Mouse (Mus musculus): ENCODE data around the gene Srebf2.
A peak's percentile ranks its signal among the peaks of the same experiment; 100 is the strongest.

Srebf2 gene

GRCm38 (mm10) chr15:82181131-82181530 lies 34.1 kb downstream of the Srebf2 start:
- no peak for DNase-seq (ENCODE audit: low spot score in 2 of 2)

GRCm38 (mm10) chr15:82182311-82182710 lies 35.3 kb downstream of the Srebf2 start:
- no peak for DNase-seq (ENCODE audit: low spot score in 2 of 2)

GRCm38 (mm10) chr15:82183596-82183995 lies 36.6 kb downstream of the Srebf2 start:
- no peak for DNase-seq (ENCODE audit: low spot score in 2 of 2)

GRCm38 (mm10) chr15:82184183-82184582 lies 37.2 kb downstream of the Srebf2 start:
- DNase-seq (ENCODE audit: low spot score in 2 of 2), result peak; percentile 69 to 71

GRCm38 (mm10) chr15:82184656-82185055 lies 37.7 kb downstream of the Srebf2 start:
- DNase-seq (ENCODE audit: low spot score in 2 of 2), result no peak

- DNase-seq (ENCODE audit: low spot score in 2 of 2), result no peak
Observed at GRCm38 (mm10) chr15:82185062-82185783, 38.2 kb downstream of the Srebf2 start.

DNA sequence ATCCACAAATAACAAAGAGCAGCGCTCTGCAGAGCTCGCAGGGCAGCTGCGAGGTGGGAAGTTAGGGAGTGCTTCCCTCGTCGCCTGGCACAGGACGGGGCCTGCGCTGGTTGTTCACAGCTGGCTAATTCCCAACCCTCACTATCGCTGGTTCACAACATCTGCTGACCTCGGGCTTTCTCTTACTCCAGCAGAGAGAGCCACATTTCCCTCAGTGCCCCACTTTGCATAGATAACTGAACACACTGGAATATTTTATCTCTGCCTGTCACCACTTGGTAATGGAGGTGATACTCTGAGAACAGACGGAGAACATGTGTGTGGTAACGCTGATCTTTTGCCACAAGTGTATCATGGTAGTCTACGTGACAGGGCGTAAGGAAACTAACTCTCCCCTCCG lies 39.1 kb downstream of the Srebf2 start:
- DNase-seq (ENCODE audit: low spot score in 2 of 2), result peak; percentile 41 to 56

DNA sequence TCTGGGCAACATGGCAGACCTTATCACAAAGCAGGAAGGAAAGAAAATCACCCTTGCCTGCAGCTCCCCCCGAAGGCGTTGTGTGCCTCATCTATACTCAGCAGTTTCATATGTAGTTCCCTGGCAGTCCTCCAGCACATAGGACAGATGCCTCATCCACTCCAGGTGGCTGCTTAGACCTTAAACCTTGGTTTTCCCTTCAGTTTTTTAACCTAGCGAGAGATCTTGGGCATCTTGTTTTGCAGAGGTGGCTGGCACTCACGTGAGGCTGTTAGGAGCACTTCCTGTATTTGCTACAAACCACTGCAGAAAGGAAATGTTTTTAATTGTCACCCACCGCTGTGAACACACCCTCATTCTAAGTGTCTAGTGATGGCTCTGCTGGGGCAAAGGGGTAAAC lies 40.0 kb downstream of the Srebf2 start:
- peak; percentile 43 to 56 for DNase-seq (ENCODE audit: low spot score in 2 of 2)

- no peak for DNase-seq (ENCODE audit: low spot score in 2 of 2)
Observed at GRCm38 (mm10) chr15:82187401-82187800, 40.4 kb downstream of the Srebf2 start.

GRCm38 (mm10) chr15:82187924-82188323 lies 40.9 kb downstream of the Srebf2 start:
- no peak for DNase-seq (ENCODE audit: low spot score in 2 of 2)

DNA sequence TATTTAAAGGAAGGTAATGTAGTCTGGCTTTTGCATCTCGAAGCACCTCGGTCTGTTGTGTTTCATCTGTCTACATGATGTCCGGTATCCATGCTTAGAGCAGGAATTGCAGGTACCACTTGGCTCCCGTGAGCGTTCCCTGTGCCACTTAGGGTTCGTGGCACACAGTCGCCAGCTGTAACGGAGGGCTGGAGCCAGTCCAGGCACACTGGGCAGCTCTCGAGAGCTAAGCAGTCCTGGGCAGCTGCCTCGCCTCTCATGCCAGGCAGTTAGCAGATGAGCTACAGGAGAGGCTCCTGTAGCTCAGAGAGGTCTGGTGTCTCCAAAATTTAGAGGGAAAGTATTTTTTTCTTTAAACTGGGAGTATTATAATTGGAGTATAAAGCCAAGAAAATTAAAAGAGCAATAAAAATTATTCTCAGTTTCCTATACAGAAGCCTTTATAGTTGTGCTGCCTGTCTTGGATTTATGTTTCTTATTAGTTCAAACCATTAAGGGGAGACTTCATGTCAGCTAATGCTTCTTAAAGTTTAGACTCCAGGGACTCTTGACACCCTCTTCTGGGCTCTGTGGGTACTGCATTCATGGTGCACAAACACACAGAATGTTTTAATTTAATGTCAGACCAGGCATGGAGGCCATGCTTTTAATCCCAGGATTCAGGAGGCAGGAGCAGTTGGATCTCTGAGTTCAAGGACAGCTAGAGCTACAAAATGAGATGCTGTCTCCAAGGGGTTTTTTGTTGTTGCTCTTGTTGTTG lies 41.7 kb downstream of the Srebf2 start:
- peak; percentile 68 to 84 for DNase-seq (ENCODE audit: low spot score in 2 of 2)

GRCm38 (mm10) chr15:82192617-82193016 lies 45.6 kb downstream of the Srebf2 start:
- DNase-seq (ENCODE audit: low spot score in 2 of 2), result no peak

- DNase-seq (ENCODE audit: low spot score in 2 of 2), result no peak
Observed at GRCm38 (mm10) chr15:82196300-82196699, 49.3 kb downstream of the Srebf2 start.

GRCm38 (mm10) chr15:82197246-82197750 lies 50.3 kb downstream of the Srebf2 start:
- DNase-seq (ENCODE audit: low spot score in 2 of 2), result no peak

DNA sequence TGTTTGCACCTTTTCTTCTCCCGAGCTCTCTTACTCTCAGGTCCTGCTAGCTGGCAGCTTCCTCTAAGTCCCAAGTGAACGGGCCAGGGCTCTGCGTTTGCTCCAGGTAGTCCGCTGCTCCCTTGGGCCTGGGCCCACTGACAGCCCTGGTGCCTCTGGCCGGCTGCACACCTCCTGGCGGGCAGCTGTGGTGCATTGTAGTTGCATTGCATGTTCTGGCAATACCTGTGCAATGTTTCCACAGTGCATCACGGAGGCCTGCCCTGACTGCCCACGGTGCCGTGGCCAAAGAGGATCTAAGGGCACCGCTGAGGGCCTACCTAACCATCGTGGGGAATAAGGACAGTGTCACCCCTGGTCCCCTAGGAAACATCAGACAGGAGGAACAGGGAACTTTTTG lies 51.0 kb downstream of the Srebf2 start:
- DNase-seq (ENCODE audit: low spot score in 2 of 2), result no peak

DNA sequence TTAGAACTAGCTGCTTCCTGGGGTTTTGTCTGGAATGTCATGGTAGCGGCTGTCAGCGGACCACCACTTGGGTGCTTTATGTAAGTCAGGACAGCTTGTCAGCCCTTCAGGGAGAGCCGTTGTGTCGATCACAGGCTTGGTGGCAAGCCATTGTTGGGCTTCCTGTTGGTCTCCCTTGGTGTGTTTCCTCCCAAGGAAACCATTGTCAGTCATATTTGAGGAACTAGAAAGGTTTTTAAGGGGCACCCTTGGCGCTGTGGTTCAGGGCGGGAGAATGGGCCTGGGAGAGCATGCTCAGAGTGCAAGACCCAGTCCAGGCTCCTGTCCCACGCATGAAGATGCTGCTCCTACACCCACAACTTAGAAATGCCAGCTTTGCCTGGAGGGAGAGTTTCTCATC lies 51.4 kb downstream of the Srebf2 start:
- no peak for DNase-seq (ENCODE audit: low spot score in 2 of 2)

GRCm38 (mm10) chr15:82199546-82199945 lies 52.6 kb downstream of the Srebf2 start:
- DNase-seq (ENCODE audit: low spot score in 2 of 2), result no peak

DNA sequence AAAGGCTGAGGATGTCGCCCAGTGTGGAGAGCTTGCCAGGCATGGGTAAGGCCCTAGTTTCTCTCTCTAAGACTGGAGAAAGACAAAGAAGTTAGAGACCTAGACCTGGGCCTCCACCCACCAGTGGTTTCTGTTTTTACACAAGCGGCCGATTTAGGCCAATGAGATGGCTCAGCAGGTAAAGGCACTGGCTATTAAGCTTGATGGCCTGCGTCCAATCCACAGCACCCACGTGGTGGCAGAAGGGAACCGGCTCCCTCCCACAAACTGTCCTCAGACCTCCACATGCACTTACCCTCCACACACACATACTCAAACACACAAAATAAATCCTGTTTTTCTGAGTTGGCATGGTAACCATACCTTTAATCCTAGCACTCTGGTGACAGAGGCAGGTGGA lies 55.1 kb downstream of the Srebf2 start:
- DNase-seq (ENCODE audit: low spot score in 2 of 2), result no peak

GRCm38 (mm10) chr15:82203090-82203489 lies 56.1 kb downstream of the Srebf2 start:
- DNase-seq (ENCODE audit: low spot score in 2 of 2), result no peak

DNA sequence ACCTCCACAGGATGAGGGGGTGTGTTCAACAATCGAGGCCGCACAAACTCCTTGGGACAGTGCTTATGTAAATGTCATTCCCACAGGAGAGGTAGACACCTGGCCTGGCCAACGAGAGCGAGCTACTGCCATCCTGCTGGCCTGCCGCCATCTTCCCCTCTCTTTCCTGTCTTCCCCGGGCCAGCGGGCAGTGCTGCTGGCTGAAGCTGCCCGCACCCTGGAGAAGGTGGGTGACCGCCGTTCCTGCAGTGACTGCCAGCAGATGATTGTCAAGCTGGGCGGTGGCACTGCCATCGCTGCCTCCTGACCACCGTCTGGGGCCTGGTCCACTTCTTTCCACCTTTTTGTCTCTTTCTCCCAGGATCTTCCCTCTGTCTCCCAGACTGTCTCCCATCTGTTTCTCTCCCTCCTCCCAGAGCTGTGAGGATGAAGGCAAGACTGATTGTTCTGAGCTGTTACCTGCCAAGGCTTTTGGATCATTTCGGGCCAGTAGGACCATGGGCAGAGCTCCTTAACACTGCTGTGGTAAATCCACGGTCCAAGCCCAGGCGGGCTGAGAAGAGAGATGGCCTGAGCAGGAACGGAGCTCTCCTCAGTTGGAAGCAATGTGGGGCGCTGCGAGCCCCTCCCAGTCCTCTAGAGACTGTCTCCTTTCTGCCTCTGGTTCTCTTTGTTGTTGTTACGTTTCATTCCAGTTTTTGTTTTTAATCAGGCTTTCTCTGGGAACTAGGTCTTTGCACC lies 56.8 kb downstream of the Srebf2 start:
- no peak for DNase-seq (ENCODE audit: low spot score in 2 of 2)

GRCm38 (mm10) chr15:82204680-82205371 lies 57.8 kb downstream of the Srebf2 start:
- no peak for DNase-seq (ENCODE audit: low spot score in 2 of 2)

Data from spleen, postnatal 10 days (tissue).